Mouse (Mus musculus): Measurements from ENCODE around the gene Cyb561d2.
A peak's percentile ranks its signal among the peaks of the same experiment; 100 is the strongest.

Cyb561d2 gene

GRCm38 (mm10) chr9:107549297-107550074 lies 7.5 kb upstream of the Cyb561d2 start:
- DNase-seq = peak; percentile 94

DNA sequence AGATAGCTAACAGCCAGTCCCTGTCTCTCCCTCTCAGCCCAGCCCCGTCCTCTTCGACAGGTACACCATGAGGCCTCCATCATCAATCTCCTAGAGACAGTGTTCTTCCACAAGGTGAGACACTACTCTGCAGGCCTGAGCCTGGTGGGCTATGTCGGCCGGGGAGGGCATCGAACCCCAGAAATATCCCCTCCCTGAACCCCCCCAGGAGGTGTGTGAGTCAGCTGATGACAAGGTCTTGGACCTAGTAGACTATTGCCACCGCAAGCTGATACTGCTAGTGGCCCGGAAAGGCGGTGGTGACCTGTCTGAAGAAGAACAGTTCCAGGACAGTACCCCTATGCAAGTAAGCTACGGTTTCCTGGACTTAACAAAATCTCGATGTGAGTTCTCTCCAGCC lies 6.8 kb upstream of the Cyb561d2 start:
- peak; percentile 92 for DNase-seq

GRCm38 (mm10) chr9:107547957-107548356 lies 6.0 kb upstream of the Cyb561d2 start:
- peak; percentile 91 for DNase-seq

DNA sequence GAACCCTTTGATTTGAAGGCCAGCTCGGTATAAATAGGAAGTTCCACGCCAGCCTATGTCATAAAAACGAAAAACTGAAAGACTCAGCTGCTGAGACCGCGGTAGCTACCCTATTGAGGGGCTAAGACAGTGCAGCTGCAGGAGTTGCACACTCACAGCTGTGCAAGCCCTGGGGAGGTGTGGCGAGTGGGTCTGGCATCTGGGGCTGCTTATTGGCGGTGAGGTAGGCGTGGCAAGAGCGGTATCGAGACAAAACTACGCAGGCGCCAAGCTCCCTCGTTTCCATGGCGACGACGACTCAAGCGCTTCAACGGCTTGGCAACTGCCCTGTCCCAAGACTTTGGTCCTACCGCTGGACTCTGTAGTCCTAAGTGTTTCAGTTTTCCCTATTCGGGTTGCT lies 5.0 kb upstream of the Cyb561d2 start, which contains the start of gene Zmynd10:
Gene Zmynd10 (plus strand): TSS at position 273 of the 400 bp plus-strand sequence.
- peak; percentile 99 for DNase-seq

DNA sequence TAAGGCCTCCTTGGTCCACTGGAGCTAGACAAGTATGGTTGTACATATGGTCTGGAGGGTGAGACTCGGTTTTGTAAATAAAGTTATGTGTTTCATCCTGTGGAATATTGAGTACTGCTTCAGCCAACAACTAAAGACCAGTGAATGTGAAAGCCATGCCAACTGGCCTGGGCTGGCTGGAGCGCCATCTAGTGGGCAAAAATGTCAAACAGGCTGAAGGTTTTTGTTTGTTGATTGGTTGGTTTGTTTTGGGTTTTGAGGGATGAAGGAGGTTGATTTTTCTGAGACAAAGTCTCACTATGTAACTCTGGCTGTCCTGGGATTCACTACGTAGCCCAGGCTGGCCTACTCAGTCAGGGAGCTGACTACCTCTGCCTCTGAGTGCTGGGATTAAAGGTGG lies 3.6 kb upstream of the Cyb561d2 start:
- DNase-seq = peak; percentile 96

DNA sequence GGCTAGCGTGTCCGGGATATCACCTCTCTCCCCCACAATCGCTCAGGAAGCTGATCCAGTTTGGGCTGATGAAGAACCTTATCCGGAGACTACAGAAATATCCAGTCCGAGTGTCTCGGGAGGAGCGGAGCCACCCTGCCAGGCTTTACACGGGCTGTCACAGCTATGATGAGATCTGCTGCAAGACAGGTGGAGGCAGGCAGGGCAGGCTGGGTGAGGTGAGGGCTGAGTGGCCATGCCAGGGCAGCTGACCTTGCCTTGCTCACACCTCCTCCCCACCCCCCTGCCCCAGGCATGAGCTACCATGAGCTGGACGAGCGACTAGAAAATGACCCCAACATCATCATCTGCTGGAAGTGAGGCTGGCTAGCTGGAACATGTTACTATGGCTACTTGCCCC lies 3.2 kb upstream of the Cyb561d2 start:
- peak; percentile 95 for DNase-seq

- DNase-seq = peak; percentile 92
Measured at GRCm38 (mm10) chr9:107544729-107545128, 2.7 kb upstream of the Cyb561d2 start.

- DNase-seq = peak; percentile 92
Measured at GRCm38 (mm10) chr9:107544196-107544700, 2.3 kb upstream of the Cyb561d2 start.

GRCm38 (mm10) chr9:107543299-107543698 lies 1.3 kb upstream of the Cyb561d2 start:
- DNase-seq = no peak

DNA sequence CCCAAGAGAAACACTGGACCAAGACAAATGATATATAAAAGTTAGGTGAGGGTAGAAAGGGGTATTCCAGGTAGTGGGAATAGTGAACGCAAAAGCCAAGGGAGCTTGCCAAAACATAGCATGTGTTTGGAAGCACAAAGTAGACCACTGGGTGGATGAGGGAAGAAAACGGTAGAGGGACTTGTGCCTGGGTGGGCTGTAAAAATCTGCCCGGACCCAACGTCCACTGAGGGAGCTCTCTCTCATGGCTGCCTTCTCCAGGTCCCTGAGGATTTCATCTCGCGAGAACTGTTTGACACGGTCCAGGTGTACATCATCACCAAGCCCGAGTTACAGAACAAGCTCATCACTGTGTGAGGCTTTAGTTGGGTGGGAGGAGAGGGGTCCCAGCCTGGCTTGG lies 728 bp upstream of the Cyb561d2 start:
- peak; percentile 92 for DNase-seq

GRCm38 (mm10) chr9:107542352-107542686 lies 326 bp upstream of the Cyb561d2 start:
- DNase-seq = no peak

DNA sequence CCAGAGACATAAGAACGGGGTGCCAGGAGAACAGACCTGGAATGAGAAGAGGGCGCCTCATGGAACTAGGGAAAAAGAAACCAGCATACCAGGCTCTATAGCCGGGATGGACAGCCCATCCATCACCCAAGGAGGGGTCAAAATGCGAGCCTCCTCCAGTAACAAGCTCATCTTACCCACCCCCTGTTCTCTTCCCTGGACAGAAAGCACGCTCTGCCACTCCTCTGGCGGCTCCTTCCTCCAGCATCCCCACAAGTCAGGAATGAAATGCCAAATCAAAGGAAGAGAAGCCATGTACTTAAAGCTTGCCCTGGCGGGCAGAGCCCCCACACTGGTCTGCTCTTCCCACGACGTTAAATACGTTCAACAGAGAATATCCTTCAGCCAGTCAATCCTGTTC lies 988 bp downstream of the Cyb561d2 start:
- DNase-seq = peak; percentile 93

DNA sequence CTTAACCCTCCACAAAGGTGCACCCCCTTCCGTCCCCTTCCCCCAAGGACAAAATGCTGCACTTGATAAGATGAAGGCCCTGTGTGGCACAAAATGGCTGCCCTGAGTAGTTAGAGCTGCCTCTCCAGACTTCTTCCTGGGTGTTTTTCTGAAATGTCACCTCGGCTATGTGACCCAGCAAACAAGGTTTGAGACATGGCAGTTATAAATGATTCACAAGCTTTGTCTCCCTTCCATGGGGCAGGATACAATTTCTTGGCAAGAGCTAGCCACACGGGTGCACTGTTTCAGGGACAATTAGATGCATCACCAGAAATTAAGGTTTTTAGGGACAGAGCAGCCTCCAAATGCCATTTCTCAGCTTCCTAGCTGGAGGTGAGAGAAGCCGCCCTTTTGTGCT lies 1.6 kb downstream of the Cyb561d2 start:
- peak; percentile 89 for DNase-seq

GRCm38 (mm10) chr9:107539940-107540339 lies 2.1 kb downstream of the Cyb561d2 start:
- DNase-seq = peak; percentile 92

DNA sequence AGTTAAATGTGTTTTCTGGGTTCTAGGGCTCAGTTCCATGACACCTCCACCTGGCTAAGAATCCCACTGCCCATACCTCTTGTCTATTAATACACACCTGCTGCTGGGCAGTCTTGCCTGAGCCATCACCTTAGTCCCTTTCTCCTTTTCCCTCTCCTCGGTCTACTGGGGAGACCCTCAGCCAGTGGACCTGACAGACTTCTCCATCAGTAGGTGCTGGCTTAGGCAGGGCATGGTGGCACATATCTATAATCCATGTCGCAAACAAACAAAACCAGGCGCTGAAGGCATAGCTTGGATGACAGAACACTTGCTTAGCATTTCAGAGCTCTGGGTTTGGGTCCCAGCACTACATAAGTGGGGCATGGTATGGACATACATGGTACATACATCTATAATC lies 3.3 kb downstream of the Cyb561d2 start:
- DNase-seq = peak; percentile 92

GRCm38 (mm10) chr9:107538231-107538630 lies 3.8 kb downstream of the Cyb561d2 start:
- DNase-seq = peak; percentile 90

DNA sequence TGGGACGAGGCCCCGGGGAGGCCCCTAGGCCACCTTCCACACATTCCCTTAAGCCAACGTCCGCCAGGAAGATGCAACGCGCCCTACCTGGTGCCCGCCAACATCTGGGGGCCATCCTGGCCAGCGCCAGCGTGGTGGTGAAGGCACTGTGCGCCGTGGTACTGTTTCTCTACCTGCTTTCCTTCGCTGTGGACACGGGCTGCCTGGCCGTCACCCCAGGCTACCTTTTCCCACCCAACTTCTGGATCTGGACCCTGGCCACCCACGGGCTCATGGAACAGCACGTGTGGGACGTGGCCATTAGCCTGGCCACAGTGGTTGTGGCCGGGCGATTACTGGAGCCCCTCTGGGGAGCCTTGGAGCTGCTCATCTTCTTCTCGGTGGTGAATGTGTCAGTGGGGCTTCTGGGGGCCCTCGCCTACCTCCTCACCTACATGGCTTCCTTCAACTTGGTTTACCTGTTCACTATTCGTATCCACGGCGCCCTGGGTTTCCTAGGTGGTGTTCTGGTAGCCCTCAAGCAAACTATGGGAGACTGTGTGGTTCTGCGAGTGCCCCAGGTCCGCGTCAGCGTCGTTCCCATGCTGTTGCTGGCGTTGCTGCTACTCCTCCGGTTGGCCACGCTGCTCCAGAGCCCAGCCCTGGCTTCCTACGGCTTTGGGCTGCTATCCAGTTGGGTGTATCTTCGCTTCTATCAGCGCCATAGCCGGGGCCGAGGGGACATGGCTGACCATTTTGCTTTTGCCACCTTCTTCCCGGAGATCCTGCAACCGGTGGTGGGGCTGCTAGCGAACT lies 7.4 kb downstream of the Cyb561d2 start:
- peak; percentile 96 for DNase-seq

DNA sequence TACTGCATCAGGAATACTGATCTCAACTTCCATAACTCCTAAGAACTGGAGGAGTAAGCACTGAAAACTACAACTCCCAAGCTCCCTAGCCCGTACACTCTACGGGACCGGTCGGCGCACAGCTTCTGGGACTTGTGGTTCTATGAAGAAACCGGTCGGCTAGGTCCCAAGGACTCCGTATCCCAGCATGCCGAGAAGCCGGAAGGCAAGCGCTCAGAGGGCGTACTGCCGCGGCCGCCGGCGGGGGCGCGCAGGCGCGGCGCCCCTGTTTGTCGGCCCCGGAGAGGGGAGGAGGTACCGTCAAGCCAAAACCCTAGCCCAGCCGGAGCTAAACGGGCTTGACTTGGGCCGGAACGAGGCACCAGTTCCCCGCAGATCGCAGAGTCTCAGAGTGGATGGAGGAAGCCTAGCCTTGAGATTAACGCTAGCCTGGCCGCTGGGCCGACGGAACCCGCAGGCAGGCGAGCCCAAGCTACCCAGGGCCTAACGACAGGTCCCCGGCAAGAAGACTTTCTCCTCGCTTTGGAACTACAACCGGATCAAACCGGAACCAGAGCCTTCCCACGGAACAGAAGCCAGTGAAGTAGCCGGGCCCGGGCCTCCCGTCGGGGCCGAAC lies 8.1 kb downstream of the Cyb561d2 start, which contains the start of gene Tmem115:
Gene Tmem115 (plus strand): TSS at position 155 of the 617 bp plus-strand sequence.
- DNase-seq = peak; percentile 100

- DNase-seq = peak; percentile 93
Measured at GRCm38 (mm10) chr9:107526198-107527026, 15.6 kb downstream of the Cyb561d2 start.

- no peak for DNase-seq
Measured at GRCm38 (mm10) chr9:107522400-107522711, 19.6 kb downstream of the Cyb561d2 start.

GRCm38 (mm10) chr9:107521711-107522399 lies 20.1 kb downstream of the Cyb561d2 start:
- no peak for DNase-seq

DNA sequence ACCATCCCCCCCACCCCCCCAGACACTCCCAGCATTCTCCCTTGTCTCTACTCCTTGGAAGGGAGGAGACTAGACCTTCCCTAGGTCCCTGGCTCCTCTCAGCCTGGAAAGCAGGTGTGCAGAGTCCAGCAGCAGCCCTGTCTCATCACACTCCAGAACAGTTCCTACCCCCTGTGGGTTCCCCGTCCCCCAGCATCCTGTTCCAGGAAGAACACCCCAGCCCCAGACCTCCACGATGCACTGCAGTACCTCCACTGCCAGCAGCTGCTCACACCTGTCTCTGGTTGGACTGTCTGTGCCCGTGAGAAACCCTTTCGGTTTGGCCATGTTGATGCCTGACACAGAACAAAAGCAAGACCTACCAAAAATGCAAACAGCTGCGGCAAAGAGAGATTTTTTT lies 20.8 kb downstream of the Cyb561d2 start:
- DNase-seq = no peak

All from heart, adult 11 months (tissue).